Mouse (Mus musculus) ZHBTc4 (cell line): ENCODE results near the gene Prr7.

Experiments
- DNase-seq: peaks from one replicate; pipeline ENCODE4 v3.0.0-alpha.2; 2011; ENCODE audit warnings: low read depth, low spot score

Prr7 gene

GRCm38 (mm10) chr13:55506697-55507096, 42.6 kb downstream of the Prr7 start:
- no peak for DNase-seq

GRCm38 (mm10) chr13:55507877-55508276, 43.8 kb downstream of the Prr7 start:
- DNase-seq: peak; percentile 88

- DNase-seq: no peak
Observed at GRCm38 (mm10) chr13:55508531-55508930, 44.5 kb downstream of the Prr7 start.

GRCm38 (mm10) chr13:55510332-55510667, 46.2 kb downstream of the Prr7 start:
- DNase-seq: peak; percentile 47

DNA sequence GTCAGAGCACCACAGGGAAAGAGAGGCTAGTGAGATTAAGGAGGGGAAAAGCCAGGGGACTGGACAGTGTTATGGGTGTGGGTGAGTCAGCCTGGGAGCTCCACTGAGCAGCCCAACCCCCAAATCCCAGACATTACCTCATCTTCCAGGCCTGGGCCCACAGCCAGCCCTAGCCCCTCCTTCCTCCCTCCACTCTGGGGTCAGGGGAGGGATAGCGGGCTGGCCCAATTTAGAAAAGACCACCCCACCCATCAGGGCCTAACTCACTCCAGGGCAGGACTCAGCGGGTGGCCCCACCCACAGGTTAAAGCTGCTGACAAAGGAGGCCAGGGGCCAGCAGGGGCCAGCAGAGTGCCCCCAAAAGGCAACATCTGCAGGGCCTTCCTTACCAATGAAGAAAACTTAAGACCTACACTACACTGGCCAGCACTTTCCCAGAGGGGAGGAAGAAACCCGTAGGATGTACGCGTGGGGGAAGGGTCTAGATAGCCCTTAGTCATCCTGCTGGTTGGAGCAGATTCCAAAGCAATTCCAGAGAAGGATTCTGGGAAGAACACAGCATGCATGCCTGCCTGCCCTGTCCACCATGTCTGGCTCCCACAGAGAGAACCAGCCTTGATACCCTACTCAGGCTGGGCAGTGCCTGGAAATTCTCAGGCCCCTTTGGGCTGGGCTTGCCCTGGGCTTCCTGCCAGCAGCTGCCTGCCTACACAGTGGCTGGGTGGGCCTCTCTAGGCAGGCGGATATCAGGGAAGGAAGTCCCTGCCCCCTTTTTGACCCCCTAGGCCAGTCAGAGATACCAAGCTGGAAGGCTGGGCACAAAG, 46.8 kb downstream of the Prr7 start:
- DNase-seq: peak; percentile 61

- no peak for DNase-seq
Observed at GRCm38 (mm10) chr13:55511492-55511861, 47.4 kb downstream of the Prr7 start.

DNA sequence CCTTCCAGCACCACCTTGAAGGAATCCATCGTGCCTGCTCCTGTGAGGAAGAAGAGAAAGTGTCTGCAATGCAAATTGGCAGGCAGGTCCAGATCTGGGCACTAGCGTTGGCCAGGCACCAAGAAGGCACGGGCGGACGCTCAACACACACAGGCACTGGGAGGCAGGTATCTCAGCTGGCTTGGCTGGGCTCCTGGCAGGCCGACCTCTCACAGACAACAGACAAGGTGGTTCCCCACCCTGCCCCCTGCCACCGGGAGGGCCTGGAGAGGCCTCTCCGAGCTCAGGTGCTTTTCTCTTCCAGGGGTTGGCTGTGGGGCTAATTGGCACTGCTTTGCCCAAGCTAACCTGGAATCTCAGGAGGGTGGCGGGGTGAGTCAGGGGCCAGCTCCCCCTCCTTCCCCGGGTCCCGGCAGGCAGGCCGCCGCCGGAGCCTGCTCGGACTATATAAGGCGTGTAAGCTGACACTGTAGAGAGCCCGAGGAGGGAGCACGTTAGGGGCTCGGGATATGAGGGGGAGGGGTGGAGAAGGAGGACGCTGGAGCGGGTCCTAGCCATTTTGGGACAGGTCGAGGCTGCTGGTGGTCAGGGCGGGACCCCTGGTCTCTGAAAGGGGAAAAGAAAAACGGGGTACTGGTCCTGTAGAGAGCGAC, 48.4 kb downstream of the Prr7 start:
- peak; percentile 55 for DNase-seq

- peak; percentile 92 for DNase-seq
Observed at GRCm38 (mm10) chr13:55513111-55513748, 49.2 kb downstream of the Prr7 start, which contains the start of gene Pdlim7. TSS of gene Pdlim7 (minus strand) at chr13:55513676.

- DNase-seq: no peak
Observed at GRCm38 (mm10) chr13:55513828-55514227, 49.8 kb downstream of the Prr7 start.

DNA sequence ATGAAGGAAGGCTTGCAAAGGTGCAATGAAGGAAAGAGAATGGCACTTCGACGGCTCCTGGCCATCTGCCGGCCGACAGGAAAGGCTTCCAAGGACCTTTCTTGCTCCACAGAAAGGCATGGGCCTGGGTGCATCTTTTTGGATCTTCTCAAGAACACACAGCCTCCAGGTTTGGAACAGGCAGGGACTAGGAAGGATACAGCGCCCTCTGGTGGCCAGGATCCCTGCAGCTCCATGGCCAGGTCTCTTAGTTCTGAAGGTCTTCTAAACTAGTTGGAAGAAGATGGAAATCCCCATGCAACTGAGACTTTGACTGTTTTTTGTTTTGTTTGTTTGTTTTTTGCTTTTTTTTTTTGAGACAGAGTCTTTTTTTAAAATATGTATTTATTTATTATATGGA, 52.9 kb downstream of the Prr7 start:
- DNase-seq: peak; percentile 89

DNA sequence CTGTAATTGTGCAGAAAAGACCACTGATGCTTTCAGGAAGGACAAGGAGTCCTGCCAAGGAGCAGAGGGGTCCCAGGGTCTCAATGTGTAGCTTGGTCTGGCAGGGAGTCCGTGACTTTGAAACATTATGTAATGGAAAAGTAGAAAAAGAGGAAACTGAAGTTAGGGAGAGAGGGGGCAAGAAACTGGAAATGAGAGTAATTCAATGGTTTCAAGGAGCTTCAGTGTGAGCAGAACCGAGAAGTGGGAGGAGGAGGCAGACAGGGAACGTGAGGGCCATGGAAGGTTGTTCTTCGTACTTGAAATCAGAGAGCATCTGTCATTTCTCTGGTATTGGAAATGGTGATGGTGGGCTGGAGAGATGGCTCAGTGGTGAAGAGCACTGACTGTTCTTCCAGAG, 55.5 kb downstream of the Prr7 start:
- DNase-seq: no peak

- DNase-seq: peak; percentile 64
Observed at GRCm38 (mm10) chr13:55522730-55523129, 58.7 kb downstream of the Prr7 start.
